Mouse (Mus musculus) embryonic facial prominence, embryonic 15.5 days (tissue): Measurements from ENCODE around the gene Amer3. TPM values are rescaled to one million over a fixed set of nuclear protein-coding genes. Genes with fewer than 3 reads are reported as not detected.
"Not testable (repeated sequence)": the region's sequence is repeated elsewhere in the genome, so short reads cannot be mapped to it uniquely, and the experiment has no call there.

Source experiments
- ATAC-seq: fragments of 200-750 bp; cut with Nextera tagmentation; 2 replicates; pipeline ENCODE4 v1.8.0; 2017; ENCODE audit warnings: low read depth, moderate TSS enrichment; ENCODE audit not compliant: insufficient number of reproducible peaks, low FRiP score, low TSS enrichment
- H3K27ac ChIP-seq: fragments of 300-500 bp; sonication (generic); replicated peaks from 2 replicates; pipeline ENCODE4 v1.5.1; 2015; ENCODE audit warnings: mild to moderate bottlenecking, inconsistent platforms
- H3K27me3 ChIP-seq: fragments of 300-500 bp; sonication (generic); 2 replicates; pipeline ENCODE4 v1.6.1; 2015; ENCODE audit warnings: inconsistent platforms
- H3K36me3 ChIP-seq: fragments of 300-500 bp; sonication (generic); 2 replicates; pipeline ENCODE4 v1.6.1; 2015; ENCODE audit warnings: mild to moderate bottlenecking, inconsistent platforms
- H3K4me1 ChIP-seq: fragments of 300-500 bp; sonication (generic); 2 replicates; pipeline ENCODE4 v1.6.1; 2015; ENCODE audit warnings: inconsistent platforms
- H3K4me2 ChIP-seq: fragments of 300-500 bp; sonication (generic); replicated peaks from 2 replicates; pipeline ENCODE4 v1.6.1; 2015; ENCODE audit warnings: mild to moderate bottlenecking, inconsistent platforms
- H3K4me3 ChIP-seq: fragments of 300-500 bp; sonication (generic); replicated peaks from 2 replicates; pipeline ENCODE4 v1.5.1; 2015; ENCODE audit warnings: mild to moderate bottlenecking, inconsistent platforms
- H3K9ac ChIP-seq: fragments of 300-500 bp; sonication (generic); 2 replicates; pipeline ENCODE4 v1.6.1; 2015; ENCODE audit warnings: inconsistent platforms
- H3K9me3 ChIP-seq: fragments of 300-500 bp; sonication (generic); replicated peaks from 2 replicates; pipeline ENCODE4 v1.6.1; 2016; ENCODE audit warnings: inconsistent platforms
- WGBS: fragments of 180-500 bp; shearing (Covaris S2); methylation state at CpG from one replicate; pipeline ENCODE4 v1.1.7; 2015; 5-methylcytosine and 5-hydroxymethylcytosine counted together
- polyA plus RNA-seq: library from polyadenylated mRNA; unstranded; fragments of >200 nt; fragmentation: Nextera tagmentation; extraction: Ambion mirVana; gene quantifications from 2 replicates; pipeline ENCODE4 v1.2.1, GENCODE M21; 2015

Gene Amer3
- 0.08 and 0.23 TPM in 2 replicates for polyA plus RNA-seq

- Histone ChIP-seq H3K4me1 (peaks cover 14% of the 10 kb centered on the region; the same call in 1 of the 2 replicates), H3K36me3 (no peaks in the 10 kb centered on the region), H3K4me3 (peak within 1 kb of the TSS; percentile 40), H3K27ac (no peak within 1 kb of the TSS), H3K27me3 (peaks cover 36% of the 10 kb centered on the region), H3K9me3 (no peaks in the 10 kb centered on the region), H3K4me2 (peak within 1 kb of the TSS; percentile 67), H3K9ac (no peak within 1 kb of the TSS)
- peak; percentile 87 for ATAC-seq
- under 1% methylated on average over 51 of the region's 53 CpGs for WGBS
Observed at GRCm38 (mm10) chr1:34578851-34579781, at the start of gene Amer3. Gene Amer3 (plus strand): TSS chr1:34579657.

DNA sequence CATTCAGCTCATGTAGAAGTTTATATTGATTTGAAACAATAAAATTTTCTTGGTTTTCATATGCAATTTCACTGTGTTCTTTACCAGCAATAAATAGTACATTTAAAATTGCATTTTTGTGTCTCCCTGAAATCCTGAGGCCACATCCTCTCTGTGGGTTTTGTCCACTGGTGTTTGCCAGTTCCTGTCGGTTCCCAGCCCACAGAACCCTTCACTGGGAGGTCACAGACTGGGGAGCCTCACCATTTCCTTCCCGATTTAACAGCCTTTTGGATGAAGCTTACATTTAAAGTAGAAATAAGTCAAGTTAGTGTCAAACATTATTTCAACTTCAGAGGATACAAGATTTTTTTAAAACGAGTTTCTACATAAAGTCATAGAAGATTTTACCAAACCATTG lies 44.9 kb upstream of the Amer3 start:
- not testable (repeated sequence) for H3K36me3 ChIP-seq, H3K4me2 ChIP-seq, ATAC-seq, H3K27ac ChIP-seq, H3K4me3 ChIP-seq, H3K4me1 ChIP-seq, H3K9me3 ChIP-seq, H3K9ac ChIP-seq
- 55% methylated on average over 3 of the region's 3 CpGs for WGBS
- H3K27me3 ChIP-seq: peaks cover 34% of the 10 kb centered on the region

DNA sequence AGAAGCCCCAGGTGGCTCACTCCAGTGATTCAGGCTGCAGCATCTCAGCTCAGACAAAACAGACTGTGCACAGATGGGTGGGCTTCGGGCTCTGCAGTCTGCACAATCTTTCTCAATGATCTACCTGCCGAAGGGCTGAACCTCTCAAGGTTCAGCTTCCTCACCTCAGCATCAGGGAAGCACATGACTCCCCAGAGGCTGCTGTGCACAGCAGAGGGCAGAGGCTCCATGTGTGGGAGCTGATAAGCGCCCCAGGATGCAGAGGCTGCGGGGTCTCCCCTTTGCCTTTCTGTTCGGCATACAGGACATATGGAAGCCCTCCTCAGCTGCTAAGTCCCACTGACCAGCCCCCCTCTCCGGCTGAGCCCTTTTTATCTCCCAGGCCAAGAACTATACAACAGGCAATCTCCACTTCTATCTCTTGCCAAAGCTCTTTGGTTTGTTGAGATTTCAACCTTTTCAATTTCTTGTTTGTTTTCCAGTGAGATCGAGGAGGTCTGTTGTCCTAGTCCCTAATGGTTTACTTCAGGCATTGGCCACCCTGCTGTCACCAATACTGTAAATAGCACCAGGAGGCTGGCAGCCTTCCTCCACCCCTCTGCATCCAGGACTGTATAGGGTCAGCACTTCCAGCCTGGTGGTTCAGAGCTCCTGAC lies 44.3 kb upstream of the Amer3 start, which contains the start of gene Cfc1:
Cfc1 (plus strand) TSS at position 606 of the 656 bp plus-strand sequence.
- H3K27ac ChIP-seq, H3K9me3 ChIP-seq, H3K36me3 ChIP-seq, ATAC-seq, H3K4me1 ChIP-seq, H3K9ac ChIP-seq: not testable (repeated sequence)
- Histone ChIP-seq H3K27me3 (peaks cover 34% of the 10 kb centered on the region), H3K4me3 (peak within 1 kb of the TSS; percentile 16), H3K4me2 (peak within 1 kb of the TSS; percentile 40)
- WGBS: 24% methylated on average over 7 of the region's 7 CpGs

GRCm38 (mm10) chr1:34536291-34536766 lies 43.1 kb upstream of the Amer3 start:
- peak overlapping the region; percentile 16 for H3K4me3 ChIP-seq
- no peaks in the 10 kb centered on the region for H3K9me3 ChIP-seq
- no peak overlapping the region for H3K27ac ChIP-seq
- H3K27me3 ChIP-seq: peaks cover 34% of the 10 kb centered on the region
- 1% methylated on average over 14 of the region's 14 CpGs for WGBS
- H3K4me2 ChIP-seq: peak overlapping the region; percentile 40
- H3K36me3 ChIP-seq: no peaks in the 10 kb centered on the region
- H3K4me1 ChIP-seq: peaks cover 9% of the 10 kb centered on the region
- no peak overlapping the region for H3K9ac ChIP-seq
- no peak for ATAC-seq

GRCm38 (mm10) chr1:34536767-34537485 lies 42.5 kb upstream of the Amer3 start:
- no peak overlapping the region for H3K27ac ChIP-seq
- ATAC-seq: no peak
- no peaks in the 10 kb centered on the region for H3K9me3 ChIP-seq
- peak overlapping the region; percentile 40 for H3K4me2 ChIP-seq
- H3K4me3 ChIP-seq: peak overlapping the region; percentile 16
- no peak overlapping the region for H3K9ac ChIP-seq
- whole genome bisulfite sequencing: 3% methylated on average over 16 of the region's 16 CpGs
- peaks cover 9% of the 10 kb centered on the region for H3K4me1 ChIP-seq
- peaks cover 34% of the 10 kb centered on the region for H3K27me3 ChIP-seq
- no peaks in the 10 kb centered on the region for H3K36me3 ChIP-seq

- WGBS: 67% methylated on average over 1 of the region's 1 CpGs
- H3K27me3 ChIP-seq: no peaks in the 10 kb centered on the region
Observed at GRCm38 (mm10) chr1:34547074-34547473, 32.4 kb upstream of the Amer3 start.

DNA sequence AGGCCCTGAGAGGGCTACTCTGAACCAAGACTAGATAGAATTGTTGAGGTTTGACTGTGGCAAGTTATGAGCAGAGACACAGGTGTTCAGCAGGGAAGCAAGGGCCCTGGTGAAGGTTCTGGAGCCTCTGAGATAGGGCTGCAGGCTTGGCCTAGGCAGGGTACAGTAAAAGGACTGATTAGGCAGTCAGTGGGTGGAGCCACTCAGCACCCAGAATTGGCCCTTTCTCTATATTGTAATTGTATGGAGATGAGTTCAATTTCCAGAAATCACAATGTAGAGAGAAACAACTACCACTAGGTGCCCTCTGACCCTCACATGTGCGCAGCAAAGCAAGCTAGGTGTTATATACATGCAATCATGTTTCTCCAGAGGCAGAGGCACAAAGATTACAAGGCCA lies 25.8 kb upstream of the Amer3 start:
- H3K27me3 ChIP-seq: no peaks in the 10 kb centered on the region
- WGBS: 91% methylated on average over 1 of the region's 1 CpGs
- H3K9ac ChIP-seq: no peak overlapping the region
- H3K36me3 ChIP-seq: no peaks in the 10 kb centered on the region
- H3K9me3 ChIP-seq: no peaks in the 10 kb centered on the region
- no peak overlapping the region for H3K4me2 ChIP-seq
- no peaks in the 10 kb centered on the region for H3K4me1 ChIP-seq
- no peak overlapping the region for H3K27ac ChIP-seq
- no peak overlapping the region for H3K4me3 ChIP-seq
- no peak for ATAC-seq

More at GRCm38 (mm10) chr1:34547074-34547473, 32.4 kb upstream of the Amer3 start:
- Histone ChIP-seq H3K4me1 (no peaks in the 10 kb centered on the region), H3K4me3 (no peak overlapping the region), H3K36me3 (no peaks in the 10 kb centered on the region), H3K9me3 (no peaks in the 10 kb centered on the region), H3K9ac (no peak overlapping the region), H3K4me2 (no peak overlapping the region), H3K27ac (no peak overlapping the region)
- ATAC-seq: no peak

- 82% methylated on average over 7 of the region's 7 CpGs for WGBS
- no peak for ATAC-seq
- Histone ChIP-seq H3K36me3 (no peaks in the 10 kb centered on the region), H3K27ac (no peak overlapping the region), H3K4me3 (no peak overlapping the region), H3K9me3 (no peaks in the 10 kb centered on the region), H3K4me1 (no peaks in the 10 kb centered on the region), H3K27me3 (no peaks in the 10 kb centered on the region), H3K4me2 (no peak overlapping the region), H3K9ac (no peak overlapping the region)
Observed at GRCm38 (mm10) chr1:34554275-34554674, 25.2 kb upstream of the Amer3 start.

GRCm38 (mm10) chr1:34560843-34561242 lies 18.6 kb upstream of the Amer3 start, which contains the start of gene Prss40:
Gene Prss40 (minus strand): TSS chr1:34560943.
- H3K9ac ChIP-seq: no peak within 1 kb of the TSS
- no peaks in the 10 kb centered on the region for H3K27me3 ChIP-seq
- no peaks in the 10 kb centered on the region for H3K9me3 ChIP-seq
- no peaks in the 10 kb centered on the region for H3K36me3 ChIP-seq
- no peak within 1 kb of the TSS for H3K4me3 ChIP-seq
- H3K4me1 ChIP-seq: no peaks in the 10 kb centered on the region
- 83% methylated on average over 15 of the region's 15 CpGs for WGBS
- H3K4me2 ChIP-seq: no peak within 1 kb of the TSS
- no peak within 1 kb of the TSS for H3K27ac ChIP-seq
- ATAC-seq: no peak

DNA sequence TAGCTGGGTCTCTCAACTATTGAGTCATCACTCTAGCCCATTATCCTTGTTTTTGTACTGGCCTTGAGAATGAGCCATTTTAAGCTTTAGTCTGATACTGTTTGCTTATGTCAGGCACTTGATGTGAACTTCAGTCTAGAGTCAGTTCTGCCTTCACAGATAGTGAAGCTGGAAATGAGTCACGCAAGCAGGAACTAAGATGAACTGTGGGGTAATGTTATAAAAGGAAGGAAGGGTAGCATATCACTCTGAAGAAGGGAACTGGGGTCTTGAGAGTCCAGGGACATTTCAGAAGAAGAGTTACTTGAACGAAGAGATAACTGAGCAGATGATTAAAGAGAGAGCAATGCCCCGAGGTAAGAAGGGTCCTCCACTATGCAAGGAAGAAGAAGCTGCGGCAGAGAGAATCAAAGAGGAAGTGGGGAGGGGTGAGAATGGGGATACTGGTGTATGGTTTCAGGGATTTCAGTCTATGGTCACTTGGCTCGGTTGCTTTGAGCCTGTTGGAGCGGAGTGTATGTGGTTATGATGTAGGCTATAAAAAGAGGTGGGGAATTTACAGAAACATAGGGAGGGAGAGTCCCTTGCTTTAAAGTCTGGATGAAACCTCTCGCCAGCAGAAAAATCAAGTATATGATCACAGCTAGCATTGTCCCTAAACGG lies 14.9 kb upstream of the Amer3 start:
- H3K9ac ChIP-seq: no peak overlapping the region
- 72% methylated on average over 8 of the region's 8 CpGs for WGBS

More for the DNA sequence above, 14.9 kb upstream of the Amer3 start:
- no peak overlapping the region for H3K4me3 ChIP-seq
- no peaks in the 10 kb centered on the region for H3K9me3 ChIP-seq
- no peak overlapping the region for H3K4me2 ChIP-seq
- H3K4me1 ChIP-seq: no peaks in the 10 kb centered on the region
- no peak overlapping the region for H3K27ac ChIP-seq
- no peaks in the 10 kb centered on the region for H3K36me3 ChIP-seq
- no peak for ATAC-seq
- no peaks in the 10 kb centered on the region for H3K27me3 ChIP-seq
